Mouse (Mus musculus) gastrocnemius, postnatal 25 days (tissue): ENCODE data around the gene Plcb4. TPM values are rescaled to one million over a fixed set of nuclear protein-coding genes. Genes with fewer than 3 reads are reported as not detected.

Source experiments
- DNase-seq: peaks from one replicate; pipeline ENCODE4 v3.0.0; 2022
- total RNA-seq, 2 experiments: library from RNA; stranded (reverse); gene quantifications; 1 replicate in 1 of 2; 2 replicates in 1 of 2; pipeline ENCODE4 v1.2.3; 2021

The Plcb4 gene
- total RNA-seq, 2 experiments from 2014 or later: 23.5 to 28.5 TPM

DNA sequence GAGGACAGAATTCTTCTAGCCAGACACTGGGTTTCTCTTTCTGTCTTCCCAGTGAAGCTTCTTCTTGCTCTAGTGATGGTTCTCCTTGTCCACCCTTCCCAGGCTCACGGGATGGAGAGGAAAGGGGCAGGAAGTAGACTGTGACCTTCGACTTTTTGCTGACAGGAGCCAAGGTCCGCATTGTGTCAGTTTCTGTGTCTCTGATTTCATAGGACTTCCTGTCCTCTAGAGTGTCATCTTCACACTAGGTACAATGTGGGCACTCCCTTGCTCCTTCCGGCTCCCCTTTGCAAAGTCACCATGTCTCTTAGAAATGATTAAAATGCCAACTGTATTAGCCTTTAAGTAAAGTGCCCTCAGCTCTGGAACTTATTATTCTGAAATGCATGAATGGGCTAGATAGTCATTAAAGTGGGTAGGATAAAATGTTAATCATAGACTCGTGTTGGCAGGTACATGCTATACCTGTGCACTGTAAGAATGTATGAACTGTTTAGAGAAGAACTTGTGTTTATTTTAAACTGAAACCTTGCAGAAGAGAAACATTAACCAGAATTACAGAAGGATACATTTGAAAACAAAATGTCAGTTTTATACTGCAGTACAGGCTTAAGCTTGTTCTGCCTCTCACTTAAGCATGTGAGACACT, 152.8 kb downstream of the Plcb4 start:
- DNase-seq: no peak

DNA sequence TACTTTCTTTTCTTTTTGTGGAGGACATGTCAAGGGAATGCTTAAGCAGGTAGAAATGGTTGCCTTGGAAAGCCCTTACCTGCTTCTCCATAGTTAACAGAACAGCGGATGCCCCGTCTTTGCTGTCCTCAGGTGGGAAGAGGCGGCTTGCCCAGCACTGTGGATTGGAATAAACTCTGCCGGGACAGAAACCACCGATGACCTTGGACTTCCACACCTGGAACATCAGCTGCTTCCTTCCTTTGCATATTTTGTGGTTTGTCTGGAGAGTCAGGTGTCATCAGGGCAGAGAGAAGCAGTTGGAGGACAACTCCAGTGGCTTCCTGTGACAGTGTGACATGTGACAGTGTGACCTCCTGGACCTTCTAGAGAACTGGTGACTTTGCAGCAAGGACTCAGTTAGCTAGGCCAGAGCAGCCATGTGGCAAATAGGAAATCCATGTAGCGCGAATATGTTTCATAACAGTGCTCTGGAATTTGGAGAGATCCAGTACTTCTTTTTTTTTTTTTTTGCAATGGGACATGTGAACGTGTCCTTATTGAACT, 154.0 kb downstream of the Plcb4 start:
- DNase-seq: no peak

DNA sequence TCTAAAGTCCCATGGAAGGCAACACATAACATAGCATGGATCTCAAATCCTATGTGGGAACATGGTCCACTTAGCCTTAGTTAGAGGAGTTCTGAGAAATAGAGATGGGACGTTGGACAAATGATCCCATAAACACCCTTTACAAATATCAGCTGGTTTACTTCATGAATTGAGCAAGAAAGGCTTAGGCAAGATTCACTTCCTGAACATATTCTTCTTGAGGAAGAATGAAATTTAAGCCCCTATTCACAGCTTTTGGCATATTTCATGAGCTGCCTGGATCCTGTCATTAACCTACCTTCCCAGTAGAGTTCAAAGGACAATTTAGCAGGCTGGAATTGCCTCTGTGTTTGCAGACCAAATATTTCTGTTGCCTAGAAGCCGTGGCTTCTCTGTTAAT, 161.9 kb downstream of the Plcb4 start:
- no peak for DNase-seq

DNA sequence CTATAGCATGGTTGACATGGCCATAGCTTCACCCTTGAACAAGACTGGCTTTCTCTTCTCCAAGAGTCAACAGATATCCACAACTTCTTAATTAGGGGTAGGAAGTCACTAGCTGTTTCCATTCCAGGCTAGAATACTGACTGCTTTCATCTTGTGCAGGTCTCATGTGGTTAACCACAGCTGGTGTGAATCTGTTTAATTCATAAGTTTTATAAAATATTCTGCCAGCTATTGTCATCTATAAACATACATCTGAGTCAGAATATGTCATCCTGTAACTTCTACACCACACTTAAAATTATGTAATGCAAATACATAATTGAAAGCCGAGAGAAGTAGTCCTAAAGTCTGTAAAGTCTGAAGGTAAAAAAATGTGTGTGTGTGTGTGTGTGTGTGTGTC, 164.9 kb downstream of the Plcb4 start:
- DNase-seq: no peak

DNA sequence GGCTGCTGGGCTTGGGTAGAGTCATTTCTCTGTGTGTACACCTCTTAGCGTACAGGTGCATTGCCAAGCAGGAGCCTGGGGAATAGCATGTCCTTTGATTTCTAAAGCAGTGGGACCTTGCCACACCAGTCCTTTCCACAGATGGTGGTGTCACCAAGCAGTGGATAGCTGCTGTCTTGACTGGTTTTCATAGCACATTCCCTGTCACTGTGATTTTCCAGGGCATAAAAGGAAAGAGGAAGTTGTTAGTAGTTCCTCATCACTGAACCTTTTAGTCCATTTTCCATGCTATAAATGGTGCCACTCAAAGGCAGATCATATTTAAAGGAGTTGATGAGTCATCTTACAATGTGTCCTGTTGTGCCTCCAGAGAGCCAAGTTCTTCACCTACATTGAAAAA, 165.9 kb downstream of the Plcb4 start:
- no peak for DNase-seq

DNA sequence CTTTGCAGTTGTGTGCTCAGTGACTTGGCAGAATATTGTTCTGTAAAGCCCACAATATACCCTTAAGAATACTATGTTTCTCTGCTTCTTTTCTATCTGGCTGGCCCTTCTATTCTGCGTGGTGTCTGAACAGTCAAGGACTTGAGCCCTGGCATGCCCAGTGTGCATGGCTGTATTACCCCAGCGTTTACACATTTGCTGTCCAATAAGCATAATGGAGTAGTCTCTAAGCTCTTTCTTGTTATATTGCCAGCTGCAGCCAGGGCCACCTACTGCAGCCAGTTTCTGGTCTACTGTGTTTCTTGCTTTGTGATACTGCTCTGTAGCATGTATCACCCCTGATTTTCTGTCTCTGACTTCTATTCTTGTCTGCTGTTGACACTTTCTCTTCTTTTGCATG, 166.8 kb downstream of the Plcb4 start:
- no peak for DNase-seq

DNA sequence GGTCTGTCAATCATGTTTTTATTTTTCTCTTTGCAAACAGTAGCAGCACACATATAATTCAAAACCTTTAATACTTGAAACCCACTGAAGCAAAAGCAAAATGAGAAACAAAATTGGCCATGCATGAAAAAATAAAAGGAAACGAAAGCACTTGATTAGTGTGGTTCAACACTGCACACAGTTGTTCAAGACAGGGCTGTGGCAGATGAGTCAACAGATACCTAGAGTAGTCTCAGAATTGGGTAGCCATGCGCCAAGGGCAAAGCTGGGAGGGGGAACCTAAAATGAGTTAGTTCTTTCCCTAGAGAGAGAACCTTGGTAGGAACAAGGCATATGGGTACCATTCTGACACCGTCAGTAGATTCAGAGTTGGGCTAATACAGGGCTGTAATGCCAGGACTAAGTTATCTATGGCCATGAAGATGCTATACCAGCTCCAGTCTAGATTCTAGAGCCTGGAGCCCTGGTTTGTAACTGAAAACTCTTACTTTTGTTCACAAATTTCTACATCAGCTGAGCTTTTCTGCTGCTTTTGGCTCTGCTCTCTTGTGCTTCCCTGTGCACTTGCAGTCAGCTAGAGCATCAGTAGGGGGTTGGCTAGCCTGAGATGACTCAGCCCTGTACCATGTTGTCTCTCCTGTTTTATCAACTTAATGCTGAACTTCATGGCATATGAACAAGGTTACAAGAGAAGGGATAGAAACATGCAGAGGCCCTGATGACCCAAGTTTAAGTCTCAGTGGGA, 168.0 kb downstream of the Plcb4 start:
- no peak for DNase-seq

DNA sequence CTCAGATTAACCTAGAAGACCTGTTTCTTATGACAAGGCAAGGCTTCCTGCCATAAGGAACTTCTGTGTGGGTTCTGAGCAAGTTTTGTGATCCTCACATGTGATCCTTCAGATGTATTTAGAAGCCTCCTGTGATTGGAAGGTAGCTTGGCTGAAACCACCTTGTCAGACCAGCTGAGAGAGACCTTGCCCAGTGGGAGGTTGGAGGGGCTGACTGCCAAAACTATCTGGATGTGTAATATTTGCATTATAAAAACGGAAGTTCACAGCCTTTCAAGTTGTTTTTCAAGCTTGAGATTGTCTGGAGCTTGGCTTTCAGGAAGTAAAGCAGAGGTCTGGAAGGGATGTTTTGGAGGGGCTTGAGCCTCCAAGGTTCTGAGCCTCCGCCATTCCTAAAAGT, 169.6 kb downstream of the Plcb4 start:
- DNase-seq: no peak

DNA sequence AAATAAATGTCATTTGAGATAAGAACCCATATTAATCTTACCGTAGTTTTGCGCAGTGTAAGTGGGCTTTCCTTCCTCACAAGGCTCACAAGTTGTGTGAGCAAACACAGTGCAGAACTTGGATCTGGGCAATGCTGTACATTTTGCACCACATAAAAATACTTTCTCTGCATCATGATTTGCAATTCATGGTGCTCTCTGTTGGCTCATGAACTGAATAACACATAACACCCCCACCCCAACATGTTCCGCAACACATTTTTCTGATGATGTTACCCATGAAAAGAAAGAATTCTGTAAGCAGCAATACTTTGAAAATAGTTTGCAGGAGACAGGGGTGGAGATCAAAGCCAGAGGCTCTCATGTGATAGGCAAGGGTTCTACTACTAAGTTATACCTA, 174.9 kb downstream of the Plcb4 start:
- DNase-seq: no peak

DNA sequence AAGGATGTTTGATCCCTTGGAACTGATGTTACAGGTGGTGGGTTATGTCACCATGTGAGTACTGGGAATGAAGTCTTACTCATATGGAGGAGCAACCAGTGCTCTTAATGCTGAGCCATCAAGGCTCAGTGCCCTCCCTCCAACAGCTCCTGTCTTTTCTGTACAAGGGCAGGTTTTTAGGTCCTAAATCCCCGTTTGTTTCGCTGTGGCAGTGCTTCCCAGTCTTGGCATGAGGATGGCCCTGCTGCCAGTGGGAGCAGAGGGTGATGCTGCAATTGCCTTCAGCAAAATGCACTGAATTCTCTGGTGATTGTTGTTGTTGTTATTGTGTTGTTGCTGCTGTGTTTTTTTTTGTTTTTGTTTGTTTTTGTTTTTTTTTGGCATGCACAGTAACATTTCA, 175.6 kb downstream of the Plcb4 start:
- DNase-seq: no peak

DNA sequence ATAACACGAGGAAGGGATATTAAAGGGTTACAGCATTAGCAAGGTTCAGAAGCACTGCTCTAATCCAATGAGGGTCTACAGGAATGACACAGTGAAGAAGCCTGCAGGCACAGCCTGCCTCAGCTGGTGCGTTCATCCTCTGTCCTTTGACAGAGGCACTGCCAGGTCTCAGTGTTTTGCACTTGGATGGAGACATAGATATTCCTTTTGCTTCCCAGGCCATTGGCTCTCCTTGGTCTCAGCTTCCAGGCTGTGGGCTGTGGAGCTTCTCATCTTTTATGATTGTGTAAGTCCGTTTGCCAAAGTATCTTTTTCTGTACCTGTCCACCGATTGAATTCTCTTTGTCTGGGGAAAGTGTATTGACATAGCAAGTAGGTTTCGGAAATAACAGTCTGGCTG, 177.1 kb downstream of the Plcb4 start:
- no peak for DNase-seq

DNA sequence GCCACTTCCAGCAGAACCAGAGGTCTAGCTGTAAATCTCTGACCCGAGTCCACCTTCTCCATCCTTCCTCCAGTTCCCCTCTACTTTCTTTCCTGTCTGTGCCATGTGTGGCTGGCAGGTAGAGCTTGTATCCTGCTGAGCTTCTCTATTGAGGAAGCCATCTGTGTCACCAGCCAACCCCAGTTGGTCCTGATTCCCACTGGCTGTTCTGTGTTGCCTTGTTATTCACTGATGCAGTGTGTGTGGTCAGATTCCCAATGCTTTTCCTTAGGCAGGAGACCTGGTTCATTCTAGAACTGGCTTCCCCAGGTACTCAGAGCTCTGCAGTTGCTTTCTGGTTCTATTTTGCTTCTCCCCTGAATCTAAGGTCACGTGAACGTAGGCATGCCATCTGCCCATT, 177.6 kb downstream of the Plcb4 start:
- no peak for DNase-seq

DNA sequence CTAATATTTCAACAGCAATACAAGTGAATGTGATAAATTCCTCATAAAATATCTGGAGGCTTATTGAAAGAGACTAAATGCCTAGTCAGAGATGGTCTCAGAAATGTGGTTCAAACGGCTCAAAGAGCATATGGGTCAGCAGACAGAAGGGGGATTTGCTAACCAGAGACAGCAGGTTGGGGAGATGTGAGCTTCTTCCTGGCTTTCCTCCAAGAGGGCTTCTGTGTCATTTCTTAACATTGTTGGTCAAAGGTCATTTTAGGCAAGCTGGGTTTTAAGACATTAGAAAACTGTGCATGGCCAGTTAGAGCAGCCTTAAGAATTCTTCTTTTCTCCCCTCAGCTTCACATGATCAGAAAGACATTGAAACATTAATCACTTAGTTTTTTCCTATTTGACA, 178.9 kb downstream of the Plcb4 start:
- no peak for DNase-seq

DNA sequence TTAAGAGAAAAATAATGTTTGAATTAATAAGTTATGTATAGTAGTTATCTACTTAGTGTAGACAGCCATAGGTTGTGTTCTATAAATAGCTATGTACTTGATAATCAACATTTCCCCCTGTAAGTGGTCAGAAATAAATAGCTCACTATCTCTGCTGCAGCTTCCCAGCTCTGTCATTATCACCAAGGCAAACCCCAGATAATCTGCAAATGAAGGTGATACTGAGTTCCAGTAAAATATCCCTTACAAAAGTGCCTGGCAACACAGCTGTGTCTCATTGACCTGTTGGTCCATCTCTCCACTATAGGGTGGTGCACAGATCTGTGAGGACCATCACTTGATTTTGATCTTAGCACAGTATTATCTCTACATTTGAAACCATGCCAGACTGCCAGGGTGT, 179.3 kb downstream of the Plcb4 start:
- DNase-seq: no peak

DNA sequence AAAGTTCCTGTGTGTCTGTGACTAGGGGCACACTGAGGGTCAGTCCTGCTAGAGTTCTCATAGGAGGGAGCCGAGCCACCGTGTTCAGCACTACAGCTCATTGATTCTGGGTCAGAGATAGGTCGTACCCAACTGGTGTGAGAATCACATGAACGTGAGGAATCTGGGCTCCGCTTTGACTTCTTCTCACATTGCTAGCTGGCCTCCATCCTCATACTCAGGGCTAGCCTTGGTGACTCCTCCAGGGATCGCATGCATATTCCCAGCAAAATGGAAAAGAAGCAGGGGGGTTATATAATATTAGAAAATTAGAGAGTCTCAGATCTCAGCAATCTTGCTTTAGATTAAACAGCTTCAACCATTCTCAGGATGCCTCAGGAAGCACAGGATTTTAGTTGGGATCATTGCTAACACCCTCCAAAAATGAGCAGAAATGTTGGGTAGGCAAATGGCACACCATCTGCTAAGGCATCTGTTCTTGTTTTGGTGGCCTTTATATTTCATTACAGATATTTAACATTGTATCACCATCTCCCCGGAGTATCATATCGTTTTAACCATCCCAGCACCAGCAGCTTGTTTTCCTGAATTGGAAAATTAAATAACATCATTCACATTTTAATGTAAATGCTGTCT, 180.0 kb downstream of the Plcb4 start:
- no peak for DNase-seq

DNA sequence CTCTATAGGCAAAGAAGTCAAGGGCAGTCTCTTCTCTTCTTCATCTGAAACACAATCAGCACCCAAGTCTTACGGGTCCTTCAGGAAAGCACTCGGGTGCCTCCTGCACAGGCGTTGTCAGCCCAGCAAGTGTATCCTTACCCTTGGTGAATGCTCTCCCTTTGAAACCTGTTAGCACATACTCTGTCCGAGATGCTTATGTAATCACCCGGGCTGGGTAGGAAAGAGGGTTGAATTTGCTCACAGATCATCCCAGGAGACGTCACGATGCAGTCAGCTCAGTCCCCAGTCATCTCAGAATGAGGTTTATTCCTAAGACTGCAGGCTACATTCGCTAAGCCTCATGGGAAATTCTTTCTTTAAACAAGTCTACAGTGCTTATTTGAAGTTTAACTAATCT, 184.9 kb downstream of the Plcb4 start:
- DNase-seq: no peak

DNA sequence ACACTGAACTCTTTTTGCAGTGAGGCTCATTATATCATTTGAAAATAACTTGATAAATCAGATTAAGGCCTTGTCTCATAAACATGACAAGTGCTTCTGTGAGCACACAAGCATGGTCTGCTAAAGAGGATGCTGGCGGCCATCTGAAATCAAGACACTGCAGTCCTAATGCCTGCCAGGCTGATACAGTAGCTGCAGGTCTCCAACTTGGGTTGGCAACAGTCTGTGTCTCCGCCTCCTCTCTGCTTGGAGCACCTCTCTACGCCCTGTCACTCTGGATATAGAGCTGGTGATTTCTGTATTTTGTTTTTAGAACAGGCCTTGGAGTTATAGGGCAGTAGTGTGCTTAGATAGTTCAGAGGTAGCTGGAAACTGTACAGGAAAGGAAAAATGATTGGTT, 188.1 kb downstream of the Plcb4 start:
- no peak for DNase-seq

DNA sequence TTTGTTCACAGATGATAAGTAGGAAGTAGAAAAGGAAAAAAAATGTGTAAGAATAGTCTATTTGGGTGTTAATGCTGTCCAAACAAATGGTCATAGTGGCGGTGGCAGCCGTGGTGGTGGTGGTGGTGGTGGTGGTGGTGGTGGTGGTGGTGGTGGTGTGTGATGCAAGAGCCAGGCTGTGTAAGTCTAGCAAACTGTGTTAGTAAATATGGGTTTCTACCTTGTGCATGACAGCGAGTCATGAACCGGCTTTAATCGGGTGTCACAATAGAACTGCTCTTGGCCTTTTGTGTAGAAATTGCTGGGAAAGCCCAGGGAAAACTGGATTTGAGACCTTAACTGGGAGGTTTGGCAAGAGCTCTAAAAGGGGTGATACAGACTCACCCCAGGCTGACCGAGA, 188.9 kb downstream of the Plcb4 start:
- DNase-seq: no peak

DNA sequence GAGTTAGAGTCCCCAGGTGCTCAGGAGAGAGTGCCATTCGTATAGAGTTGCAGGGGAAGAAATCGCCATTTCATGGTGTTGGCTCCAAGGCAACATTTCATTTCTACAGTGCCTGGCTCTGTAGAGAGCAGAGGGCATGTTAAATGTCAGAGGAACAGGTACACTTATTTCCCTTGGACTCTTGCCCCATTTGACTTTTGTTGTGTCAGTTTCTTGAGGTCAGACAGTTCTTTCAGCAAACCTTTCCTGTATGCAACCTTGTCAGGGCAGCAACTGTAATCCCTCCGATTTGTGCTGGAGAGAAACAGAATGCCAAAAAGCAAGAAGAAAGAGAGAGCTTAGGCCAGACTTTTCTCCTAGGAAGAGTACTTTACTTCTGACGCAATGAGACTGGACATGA, 189.4 kb downstream of the Plcb4 start:
- DNase-seq: no peak

DNA sequence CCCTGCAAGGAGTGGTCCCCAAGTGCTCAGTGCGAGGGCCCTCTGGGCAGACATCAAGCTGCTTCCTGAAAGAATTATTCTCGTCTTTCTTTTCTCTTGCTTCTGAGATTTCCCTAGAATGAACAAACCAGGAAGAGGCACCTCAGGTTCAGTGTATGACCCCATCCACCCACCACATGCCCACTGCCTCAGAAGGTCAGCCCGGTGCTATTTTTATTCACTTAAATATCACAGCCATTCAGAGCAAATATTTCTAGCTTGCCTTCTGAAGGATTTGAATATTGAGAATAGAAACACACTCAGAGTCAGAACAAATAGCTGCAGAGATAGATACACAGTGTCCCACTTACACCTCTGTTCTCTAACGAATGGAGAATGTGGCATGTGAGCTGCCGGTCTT, 193.2 kb downstream of the Plcb4 start:
- DNase-seq: no peak

DNA sequence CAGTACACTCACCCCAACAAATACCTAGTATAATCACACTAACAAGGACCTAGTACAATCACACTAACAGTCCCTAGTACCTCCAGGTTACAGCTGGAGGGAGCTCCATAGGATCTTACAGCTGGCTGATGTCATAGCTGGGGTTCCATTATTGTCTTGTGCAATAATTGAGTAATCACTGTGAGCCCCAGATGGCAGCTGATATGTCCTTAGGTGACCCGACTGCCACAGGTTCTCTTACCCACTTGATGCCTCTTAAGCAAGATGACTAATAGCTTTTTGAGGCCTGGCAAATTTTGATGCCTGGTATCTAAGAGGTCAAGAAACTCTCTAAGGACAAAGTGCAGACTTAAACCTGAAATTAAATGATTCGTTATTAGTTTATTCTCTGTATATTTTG, 194.3 kb downstream of the Plcb4 start:
- no peak for DNase-seq

DNA sequence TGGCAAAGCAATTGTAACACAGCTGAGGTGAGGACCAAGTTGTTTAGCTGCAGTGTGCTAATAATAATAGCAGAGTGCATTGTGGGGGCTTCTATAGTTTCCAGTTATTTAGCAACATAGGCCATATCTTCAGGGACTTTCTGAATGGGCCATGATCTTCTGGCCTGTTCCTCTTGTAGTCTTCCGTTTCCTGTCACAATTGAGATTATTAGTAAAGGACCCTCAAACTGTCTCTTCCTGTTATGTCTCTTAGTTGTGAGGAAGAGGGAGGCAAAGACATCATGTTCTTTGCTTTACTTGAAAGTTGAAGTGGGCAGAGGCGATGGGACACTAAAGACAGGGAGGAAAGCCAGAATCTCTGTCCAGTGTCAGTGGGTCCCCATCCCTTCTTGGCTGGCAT, 195.2 kb downstream of the Plcb4 start:
- DNase-seq: no peak

DNA sequence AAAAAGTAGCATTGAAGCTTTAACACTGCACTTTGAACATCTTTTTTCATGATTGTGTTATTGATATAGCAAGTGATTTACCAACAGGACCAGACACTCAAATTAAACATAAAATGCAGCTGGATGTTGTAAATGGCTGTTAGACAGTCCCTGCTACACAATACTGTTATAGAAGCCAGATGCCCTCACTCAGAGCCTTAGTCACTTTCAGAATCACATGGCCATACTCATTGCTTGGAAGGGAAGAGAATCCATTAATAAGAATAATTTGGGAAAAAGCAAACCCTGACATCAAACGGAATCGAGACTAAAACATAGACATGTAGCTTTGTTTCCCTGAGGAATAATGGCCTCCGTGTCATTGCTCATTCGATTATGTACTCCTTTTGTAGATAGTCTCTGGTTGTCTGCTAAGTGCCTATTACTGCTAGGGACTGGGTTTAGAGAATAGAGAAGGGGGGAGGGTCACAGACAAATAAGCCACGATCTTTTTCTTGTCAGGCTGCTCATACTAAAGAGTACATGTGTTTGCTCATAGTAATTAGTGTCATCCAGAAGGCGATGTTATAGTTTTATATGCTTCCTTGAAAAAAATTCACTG, 197.2 kb downstream of the Plcb4 start:
- no peak for DNase-seq
